Mouse (Mus musculus): ENCODE measurements around the gene Shb. TPM values are rescaled to one million over a fixed set of nuclear protein-coding genes. Genes with fewer than 3 reads are reported as not detected.

Gene Shb
- total and polyA plus RNA-seq, 3 experiments: 7.7 to 15.5 (median 8.6) TPM

GRCm38 (mm10) chr4:45539187-45539586 is 6.9 kb upstream of the Shb start:
- Histone ChIP-seq H3K79me2 (replicated peaks; ENCODE audit: control insufficient read depth, extremely low read depth, insufficient read depth, poor library complexity, severe bottlenecking) (no peaks in the 10 kb centered on the region), H3K4me3 (replicated peaks in 1 of 3; ENCODE audit: low read depth in 2 of 3, low read length in 2 of 3, poor library complexity in 1 of 3) (no peak overlapping the region), H3K9ac (ENCODE audit: insufficient read depth, low read depth) (no peak overlapping the region), H3K36me3 (replicated peaks in 1 of 2; ENCODE audit: control insufficient read depth in 1 of 2, insufficient read depth in 1 of 2, low read length in 1 of 2) (no peaks in the 10 kb centered on the region), H3K4me1 (ENCODE audit: control insufficient read depth in 1 of 2, insufficient read depth in 2 of 2) (peaks cover 0 to 7% of the 10 kb centered on the region in 2 experiments; a peak in 1 of 4 replicates), H3K4me2 (ENCODE audit: insufficient read depth, low read depth, poor library complexity, severe bottlenecking) (no peak overlapping the region), H3K27me3 (replicated peaks) (no peaks in the 10 kb centered on the region), H3K9me3 (replicated peaks; ENCODE audit: low read length) (no peaks in the 10 kb centered on the region), H3K27ac (ENCODE audit: insufficient read depth, low read depth) (no peak overlapping the region)
- dilution Hi-C loops (cut with MboI; ENCODE audit: extremely low pct_ligation_motif_present, extremely low pct_unique_long_range_greater_than_20kb, low sequenced_read_pairs) (no loop called here), in situ Hi-C loops (cut with MboI; ENCODE audit: low pct_ligation_motif_present, low pct_unique_long_range_greater_than_20kb, low sequenced_read_pairs) (loop anchor here (10.0 kb wide), 1 partner anchor 226 kb away; no protein-coding TSS in a partner anchor)
- DNase-seq (ENCODE audit: extremely low read depth): no peak
- TF ChIP-seq E2F4 (IDR thresholded peaks at IDR 0.05; ENCODE audit: insufficient replicate concordance, low read depth, low read length) (no peak), CTCF (conservative IDR thresholded peaks at IDR 0.05 in 1 of 2, IDR thresholded peaks at IDR 0.05 in 1 of 2; ENCODE audit: low read depth in 2 of 2, low read length in 2 of 2) (no peak)

GRCm38 (mm10) chr4:45533436-45533940 is 1.2 kb upstream of the Shb start:
- Histone ChIP-seq H3K4me2 (ENCODE audit: insufficient read depth, low read depth, poor library complexity, severe bottlenecking) (no peak overlapping the region), H3K36me3 (replicated peaks in 1 of 2; ENCODE audit: control insufficient read depth in 1 of 2, insufficient read depth in 1 of 2, low read length in 1 of 2) (no peaks in the 10 kb centered on the region), H3K4me3 (replicated peaks in 1 of 3; ENCODE audit: low read depth in 2 of 3, low read length in 2 of 3, poor library complexity in 1 of 3) (no peak overlapping the region), H3K27ac (ENCODE audit: insufficient read depth, low read depth) (no peak overlapping the region), H3K9me3 (replicated peaks; ENCODE audit: low read length) (no peaks in the 10 kb centered on the region), H3K27me3 (replicated peaks) (no peaks in the 10 kb centered on the region), H3K4me1 (ENCODE audit: control insufficient read depth in 1 of 2, insufficient read depth in 2 of 2) (peaks cover 5 to 15% of the 10 kb centered on the region in 2 experiments), H3K79me2 (replicated peaks; ENCODE audit: control insufficient read depth, extremely low read depth, insufficient read depth, poor library complexity, severe bottlenecking) (no peaks in the 10 kb centered on the region), H3K9ac (ENCODE audit: insufficient read depth, low read depth) (no peak overlapping the region)
- dilution Hi-C loops (cut with MboI; ENCODE audit: extremely low pct_ligation_motif_present, extremely low pct_unique_long_range_greater_than_20kb, low sequenced_read_pairs): no loop called here
- in situ Hi-C loops (cut with MboI; ENCODE audit: low pct_ligation_motif_present, low pct_unique_long_range_greater_than_20kb, low sequenced_read_pairs): loop anchor here (10.0 kb wide), 1 partner anchor 231 kb away; no protein-coding TSS in a partner anchor
- no peak for TF ChIP-seq MXI1 (IDR thresholded peaks at IDR 0.05; ENCODE audit: low read depth, low read length)
- TF ChIP-seq RAD21 (IDR thresholded peaks at IDR 0.05; ENCODE audit: low read depth, low read length): no peak
- TF ChIP-seq SMC3 (IDR thresholded peaks at IDR 0.05; ENCODE audit: low read depth, low read length): no peak
- TF ChIP-seq ELF1 (IDR thresholded peaks at IDR 0.05; ENCODE audit: low read depth, low read length): no peak
- TF ChIP-seq MAFK (IDR thresholded peaks at IDR 0.05; ENCODE audit: insufficient replicate concordance, low read length): no peak
- TF ChIP-seq SIN3A (IDR thresholded peaks at IDR 0.05; ENCODE audit: low read length): no peak
- no peak for TF ChIP-seq TBP (conservative IDR thresholded peaks at IDR 0.05; ENCODE audit: low read depth, low read length)
- TF ChIP-seq BHLHE40 (IDR thresholded peaks at IDR 0.05; ENCODE audit: low read depth, low read length): no peak
- no peak for TF ChIP-seq NRF1 (IDR thresholded peaks at IDR 0.05; ENCODE audit: low read depth, low read length)
- no peak for TF ChIP-seq TCF12 (IDR thresholded peaks at IDR 0.05; ENCODE audit: low read depth, low read length)
- no peak for TF ChIP-seq USF2 (conservative IDR thresholded peaks at IDR 0.05; ENCODE audit: low read depth, low read length)
- no peak for TF ChIP-seq ZC3H11A (IDR thresholded peaks at IDR 0.05; ENCODE audit: low read depth, low read length)
- DNase-seq (ENCODE audit: extremely low read depth): no peak

Measured in CH12.LX (cell line).